ENCODE assay signal across 1 mouse cellular context in the genomic region with DNA sequence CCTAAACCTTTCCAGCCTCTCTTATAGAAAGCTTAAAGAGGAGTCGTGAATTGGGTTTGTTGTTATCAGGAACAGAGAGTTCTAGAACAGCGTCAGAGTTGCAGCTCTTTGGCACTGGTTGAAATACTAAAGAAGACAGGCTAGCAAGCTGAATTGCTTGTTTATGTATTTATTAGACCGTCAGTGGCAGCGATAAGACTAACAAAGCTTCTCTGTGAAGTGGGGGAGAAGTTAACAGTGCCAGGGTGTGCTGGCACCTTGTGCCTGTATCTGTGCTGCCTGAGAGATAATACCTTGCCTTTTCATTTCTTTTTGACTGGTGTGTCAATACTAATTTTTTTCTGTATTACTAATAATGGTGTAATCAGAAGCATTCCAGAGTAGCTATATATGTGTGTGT.
TF ChIP-seq lines count a peak whose summit lies in the region.

No protein-coding gene starts in this region.

TF ChIP-seq in MEL, 35 proteins besides CTCF, POLR2A, EP300 and RAD21 (continued from another document):
- TF ChIP-seq BHLHE40 (IDR thresholded peaks at IDR 0.05; ENCODE audit: borderline replicate concordance, low read depth, low read length) (no peak), RCOR1 (IDR thresholded peaks at IDR 0.05; ENCODE audit: low read depth, low read length) (no peak; the same call in 1 of the 2 replicates), SMC3 (IDR thresholded peaks at IDR 0.05; ENCODE audit: low read depth, low read length) (no peak), POLR2AphosphoS2 (IDR thresholded peaks at IDR 0.05; ENCODE audit: low read length) (no peak), GATA1 (IDR thresholded peaks at IDR 0.05; ENCODE audit: low read depth, low read length) (peak; percentile 65; the same call in 1 of the 2 replicates), ZC3H11A (IDR thresholded peaks at IDR 0.05; ENCODE audit: low read depth, low read length) (no peak)
TF ChIP-seq in MEL: peak in this region for 3.
